Mouse (Mus musculus): ENCODE data around the gene Upk3bl. TPM values are rescaled to one million over a fixed set of nuclear protein-coding genes. Genes with fewer than 3 reads are reported as not detected.

Gene Upk3bl
- 0.11 TPM for polyA plus RNA-seq (2012; fragmentation: generic; extraction: Trizol)
- long read RNA-seq, experiment 1: 0 reads
- long read RNA-seq, experiment 2: 0 reads

- TF ChIP-seq MYOD1 (IDR thresholded peaks at IDR 0.05; ENCODE audit: control insufficient read depth, insufficient read length, low read depth): no peak
- no peak for TF ChIP-seq MYOG (IDR thresholded peaks at IDR 0.05; ENCODE audit: control insufficient read depth, extremely low read depth, insufficient read length)
- no peak for TF ChIP-seq MAX (IDR thresholded peaks at IDR 0.05)
- no peak for TF ChIP-seq FOSL1 (IDR thresholded peaks at IDR 0.05; ENCODE audit: insufficient read depth, low read length, poor library complexity, severe bottlenecking)
- TF ChIP-seq USF1 (IDR thresholded peaks at IDR 0.05; ENCODE audit: low read depth): no peak
- TF ChIP-seq CEBPB (IDR thresholded peaks at IDR 0.05; ENCODE audit: low read depth): no peak
- TF ChIP-seq CTCF (IDR thresholded peaks at IDR 0.05; ENCODE audit: control insufficient read depth, insufficient read depth, insufficient read length): no peak
- Histone ChIP-seq H3K79me2 (ENCODE audit: control insufficient read depth, insufficient read depth) (no peaks in the 10 kb centered on the region), H3K36me3 (ENCODE audit: control insufficient read depth, insufficient read depth) (no peaks in the 10 kb centered on the region), H3ac (ENCODE audit: control insufficient read depth, insufficient read length, low read depth) (no peak within 1 kb of the TSS), H3K27me3 (ENCODE audit: control insufficient read depth, insufficient read depth, insufficient read length) (no peaks in the 10 kb centered on the region), H3K79me3 (ENCODE audit: low read depth) (no peaks in the 10 kb centered on the region), H3K4me3 (ENCODE audit: insufficient read depth, poor library complexity, severe bottlenecking) (no peak within 1 kb of the TSS)
These were observed at the start of gene Upk3bl for GRCm38 (mm10) chr5:136054301-136055077. Gene Upk3bl, plus strand, starts transcription at chr5:136054492.

GRCm38 (mm10) chr5:136004537-136004936 lies 49.8 kb upstream of the Upk3bl start:
- Histone ChIP-seq H3K27me3 (ENCODE audit: control insufficient read depth, insufficient read depth, insufficient read length) (no peaks in the 10 kb centered on the region), H3K79me3 (ENCODE audit: low read depth) (peaks cover 5% of the 10 kb centered on the region), H3K36me3 (ENCODE audit: control insufficient read depth, insufficient read depth) (peaks cover 4% of the 10 kb centered on the region), H3ac (ENCODE audit: control insufficient read depth, insufficient read length, low read depth) (no peak overlapping the region), H3K4me3 (ENCODE audit: insufficient read depth, poor library complexity, severe bottlenecking) (no peak overlapping the region), H3K79me2 (ENCODE audit: control insufficient read depth, insufficient read depth) (peaks cover 40% of the 10 kb centered on the region)
- TF ChIP-seq CEBPB (IDR thresholded peaks at IDR 0.05; ENCODE audit: low read depth) (no peak), USF1 (IDR thresholded peaks at IDR 0.05; ENCODE audit: low read depth) (no peak)

- Histone ChIP-seq H3K36me3 (ENCODE audit: control insufficient read depth, insufficient read depth) (peaks cover 25% of the 10 kb centered on the region), H3K4me3 (ENCODE audit: insufficient read depth, poor library complexity, severe bottlenecking) (no peak overlapping the region), H3ac (ENCODE audit: control insufficient read depth, insufficient read length, low read depth) (peak overlapping the region; percentile 26), H3K79me2 (ENCODE audit: control insufficient read depth, insufficient read depth) (peaks cover 33% of the 10 kb centered on the region), H3K79me3 (ENCODE audit: low read depth) (peaks cover 6% of the 10 kb centered on the region), H3K27me3 (ENCODE audit: control insufficient read depth, insufficient read depth, insufficient read length) (no peaks in the 10 kb centered on the region)
- TF ChIP-seq USF1 (IDR thresholded peaks at IDR 0.05; ENCODE audit: low read depth) (peak; percentile 89), CTCF (IDR thresholded peaks at IDR 0.05; ENCODE audit: control insufficient read depth, insufficient read depth, insufficient read length) (no peak), FOSL1 (IDR thresholded peaks at IDR 0.05; ENCODE audit: insufficient read depth, low read length, poor library complexity, severe bottlenecking) (no peak)
These were observed 46.5 kb upstream of the Upk3bl start for GRCm38 (mm10) chr5:136007745-136008144.

GRCm38 (mm10) chr5:136014877-136015276 lies 39.4 kb upstream of the Upk3bl start:
- Histone ChIP-seq H3K36me3 (ENCODE audit: control insufficient read depth, insufficient read depth) (peaks cover 27% of the 10 kb centered on the region), H3K79me2 (ENCODE audit: control insufficient read depth, insufficient read depth) (no peaks in the 10 kb centered on the region), H3K27me3 (ENCODE audit: control insufficient read depth, insufficient read depth, insufficient read length) (no peaks in the 10 kb centered on the region), H3ac (ENCODE audit: control insufficient read depth, insufficient read length, low read depth) (peak overlapping the region; percentile 13), H3K4me3 (ENCODE audit: insufficient read depth, poor library complexity, severe bottlenecking) (no peak overlapping the region), H3K79me3 (ENCODE audit: low read depth) (peaks cover 2% of the 10 kb centered on the region)
- no peak for TF ChIP-seq FOSL1 (IDR thresholded peaks at IDR 0.05; ENCODE audit: insufficient read depth, low read length, poor library complexity, severe bottlenecking)
- no peak for TF ChIP-seq MYOG (IDR thresholded peaks at IDR 0.05; ENCODE audit: control insufficient read depth, extremely low read depth, insufficient read length)
- no peak for TF ChIP-seq USF1 (IDR thresholded peaks at IDR 0.05; ENCODE audit: low read depth)
- TF ChIP-seq CTCF (IDR thresholded peaks at IDR 0.05; ENCODE audit: control insufficient read depth, insufficient read depth, insufficient read length): no peak
- TF ChIP-seq CEBPB (IDR thresholded peaks at IDR 0.05; ENCODE audit: low read depth): no peak
- TF ChIP-seq MAX (IDR thresholded peaks at IDR 0.05): no peak
- no peak for TF ChIP-seq MYOD1 (IDR thresholded peaks at IDR 0.05; ENCODE audit: control insufficient read depth, insufficient read length, low read depth)

GRCm38 (mm10) chr5:136015586-136015985 lies 38.7 kb upstream of the Upk3bl start:
- peaks cover 2% of the 10 kb centered on the region for H3K79me3 ChIP-seq (ENCODE audit: low read depth)
- peaks cover 20% of the 10 kb centered on the region for H3K36me3 ChIP-seq (ENCODE audit: control insufficient read depth, insufficient read depth)
- H3K79me2 ChIP-seq (ENCODE audit: control insufficient read depth, insufficient read depth): no peaks in the 10 kb centered on the region
- H3K4me3 ChIP-seq (ENCODE audit: insufficient read depth, poor library complexity, severe bottlenecking): no peak overlapping the region
- H3ac ChIP-seq (ENCODE audit: control insufficient read depth, insufficient read length, low read depth): no peak overlapping the region
- H3K27me3 ChIP-seq (ENCODE audit: control insufficient read depth, insufficient read depth, insufficient read length): no peaks in the 10 kb centered on the region
- TF ChIP-seq FOSL1 (IDR thresholded peaks at IDR 0.05; ENCODE audit: insufficient read depth, low read length, poor library complexity, severe bottlenecking) (no peak), MYOD1 (IDR thresholded peaks at IDR 0.05; ENCODE audit: control insufficient read depth, insufficient read length, low read depth) (no peak), USF1 (IDR thresholded peaks at IDR 0.05; ENCODE audit: low read depth) (no peak), CTCF (IDR thresholded peaks at IDR 0.05; ENCODE audit: control insufficient read depth, insufficient read depth, insufficient read length) (no peak), MYOG (IDR thresholded peaks at IDR 0.05; ENCODE audit: control insufficient read depth, extremely low read depth, insufficient read length) (no peak), MAX (IDR thresholded peaks at IDR 0.05) (no peak)

Data from C2C12 (cell line).